Mouse (Mus musculus) adrenal gland, adult 18-20 months (tissue): Measurements from ENCODE around the gene Dpf2. TPM values are rescaled to one million over a fixed set of nuclear protein-coding genes. Genes with fewer than 3 reads are reported as not detected.

ENCODE experiments used
- DNase-seq, 2 experiments: peaks; one replicate each; pipeline ENCODE4 v3.0.0; 2021 to 2022; ENCODE audit warnings: low spot score in 2 of 2
- total RNA-seq, 2 experiments: library from RNA; stranded (reverse); gene quantifications; 1 replicate in 1 of 2; 2 replicates in 1 of 2; pipeline ENCODE4 v1.2.3; 2021

The Dpf2 gene
- total RNA-seq, 2 experiments from 2014 or later = 111 to 129 TPM

- DNase-seq = no peak
Observed at GRCm38 (mm10) chr19:5937095-5937835, 24.5 kb upstream of the Dpf2 start.

DNA sequence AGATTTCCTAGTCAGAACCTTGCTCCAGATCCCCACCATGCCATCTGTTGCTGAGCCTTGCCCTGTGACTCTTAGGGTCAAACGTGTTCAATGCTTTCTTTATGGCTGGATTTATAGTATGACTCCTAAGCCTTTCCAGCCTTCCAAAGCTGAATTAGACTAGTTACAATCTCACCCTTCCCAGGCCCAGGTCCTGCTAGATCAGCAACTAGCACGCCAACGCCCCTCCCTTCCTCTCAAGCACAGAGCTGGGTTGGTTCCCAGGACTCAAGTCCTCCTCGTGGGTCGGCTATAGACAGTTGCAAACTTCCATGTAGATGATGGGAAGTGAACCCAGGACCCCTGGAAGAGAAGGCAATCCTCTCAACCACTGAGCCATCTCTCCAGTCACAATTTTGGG lies 22.9 kb upstream of the Dpf2 start:
- DNase-seq = no peak

- peak in 1 of 2 experiments; percentile 37 for DNase-seq
Observed at GRCm38 (mm10) chr19:5935266-5935665, 22.5 kb upstream of the Dpf2 start.

GRCm38 (mm10) chr19:5929634-5930596 lies 17.1 kb upstream of the Dpf2 start:
- peak in 1 of 2 experiments; percentile 60 for DNase-seq

DNA sequence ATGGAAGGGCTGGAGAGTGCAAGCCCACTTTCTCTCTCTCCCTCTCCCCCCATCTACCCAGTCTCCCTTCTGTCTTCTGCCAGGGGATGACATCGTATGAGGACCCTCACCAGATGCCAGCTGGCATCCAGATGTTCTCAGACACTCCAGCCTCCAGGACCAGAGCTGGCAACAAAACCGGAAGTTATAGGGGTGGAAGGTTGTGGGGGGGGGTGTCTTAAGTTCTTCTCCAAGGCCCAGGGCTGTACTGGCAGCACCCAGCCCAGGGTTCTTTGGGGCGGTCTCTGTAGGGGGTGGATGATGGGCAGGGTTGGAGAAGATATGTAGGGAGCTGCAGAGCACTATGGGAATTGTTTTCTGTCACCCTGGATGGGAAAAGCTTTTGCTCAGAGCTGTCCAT lies 15.7 kb upstream of the Dpf2 start:
- DNase-seq = no peak

- DNase-seq = no peak
Observed at GRCm38 (mm10) chr19:5928104-5928503, 15.3 kb upstream of the Dpf2 start.

DNA sequence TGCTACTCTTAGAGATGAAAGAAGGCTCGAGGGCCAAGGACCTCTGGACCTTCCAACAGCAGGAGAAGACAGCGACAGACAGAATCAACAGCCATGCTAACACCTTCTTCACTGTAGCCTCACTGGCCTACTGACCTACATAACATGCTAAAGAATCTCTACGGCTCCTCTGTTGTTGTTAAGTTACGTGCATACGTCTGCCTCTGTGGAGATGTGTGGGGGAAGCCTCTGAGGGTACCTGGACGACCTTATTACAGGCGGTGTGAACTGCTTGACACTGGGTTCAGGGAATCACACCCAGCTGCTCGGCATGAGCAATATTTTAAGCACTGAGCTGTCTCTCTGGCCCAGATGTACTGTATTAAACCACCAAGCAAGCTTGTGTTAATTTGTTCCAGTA lies 14.7 kb upstream of the Dpf2 start:
- no peak for DNase-seq

- no peak for DNase-seq
Observed at GRCm38 (mm10) chr19:5927026-5927425, 14.2 kb upstream of the Dpf2 start.

DNA sequence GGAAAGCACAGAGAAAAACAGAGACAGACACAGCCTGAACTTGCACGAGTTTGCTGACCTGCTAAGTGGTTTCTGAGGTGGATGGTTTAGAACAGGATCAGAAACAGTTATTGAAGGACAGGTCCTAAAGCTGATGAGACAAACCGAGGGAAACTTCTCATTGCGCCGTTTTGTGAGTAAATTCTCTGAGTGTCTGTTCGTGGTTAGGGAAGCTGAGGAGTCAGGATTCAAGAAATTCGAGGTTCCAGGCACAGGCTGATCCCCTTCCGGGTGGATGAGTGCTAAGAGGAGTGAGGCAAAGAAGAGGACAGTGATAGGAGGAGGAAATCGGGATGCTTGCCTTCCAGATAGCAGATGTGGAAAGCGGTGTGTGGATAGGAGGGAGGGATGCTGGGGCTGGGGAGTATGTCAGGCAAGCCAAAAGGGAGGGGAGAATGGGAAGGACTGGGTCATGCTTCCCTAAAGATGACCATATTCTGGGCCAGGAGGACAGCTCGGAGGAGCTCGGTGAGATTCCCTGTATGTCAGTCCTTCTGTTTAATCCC lies 12.6 kb upstream of the Dpf2 start:
- no peak for DNase-seq

- peak; percentile 94 to 95 for DNase-seq
Observed at GRCm38 (mm10) chr19:5924713-5925093, 11.9 kb upstream of the Dpf2 start, which contains the start of gene Cdc42ep2. Gene Cdc42ep2 (minus strand): TSS chr19:5924816.

DNA sequence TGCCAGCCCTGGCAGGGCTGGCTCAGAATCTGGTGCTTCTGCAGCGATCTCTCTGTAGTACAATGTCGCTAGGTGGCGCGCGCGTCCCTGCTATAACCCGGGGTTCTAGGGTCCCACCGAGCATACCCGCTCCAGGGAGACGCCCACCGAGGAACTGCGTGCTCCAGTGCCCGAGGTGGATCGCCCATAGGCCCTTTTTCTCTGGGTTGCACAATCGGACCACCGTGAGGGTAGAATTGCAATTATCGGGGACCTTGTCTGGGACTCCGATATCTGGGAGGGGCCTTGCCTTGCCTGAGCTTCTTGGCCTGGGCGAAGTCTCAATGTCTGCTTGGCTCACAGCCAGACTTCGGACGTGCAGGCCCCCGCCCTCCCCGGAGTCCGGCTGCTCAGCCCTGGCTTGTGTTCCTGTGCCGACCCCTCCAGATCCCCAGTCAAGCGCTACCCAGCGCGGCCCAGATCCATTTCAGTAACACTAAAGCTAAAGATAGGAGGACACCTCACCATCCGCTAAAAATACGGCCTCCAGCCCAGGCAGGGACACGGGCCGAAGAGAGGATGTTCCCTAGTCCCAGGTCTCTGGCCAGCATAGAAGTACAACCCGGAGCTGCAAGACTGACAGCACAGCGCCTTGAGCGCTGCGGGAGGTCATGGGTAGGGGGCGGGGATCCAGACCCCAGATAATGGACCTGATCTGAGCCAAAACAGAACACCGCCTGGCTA lies 11.3 kb upstream of the Dpf2 start:
- DNase-seq = peak; percentile 85 to 94

GRCm38 (mm10) chr19:5922963-5923362 lies 10.2 kb upstream of the Dpf2 start:
- no peak for DNase-seq

GRCm38 (mm10) chr19:5922119-5922942 lies 9.5 kb upstream of the Dpf2 start:
- no peak for DNase-seq

DNA sequence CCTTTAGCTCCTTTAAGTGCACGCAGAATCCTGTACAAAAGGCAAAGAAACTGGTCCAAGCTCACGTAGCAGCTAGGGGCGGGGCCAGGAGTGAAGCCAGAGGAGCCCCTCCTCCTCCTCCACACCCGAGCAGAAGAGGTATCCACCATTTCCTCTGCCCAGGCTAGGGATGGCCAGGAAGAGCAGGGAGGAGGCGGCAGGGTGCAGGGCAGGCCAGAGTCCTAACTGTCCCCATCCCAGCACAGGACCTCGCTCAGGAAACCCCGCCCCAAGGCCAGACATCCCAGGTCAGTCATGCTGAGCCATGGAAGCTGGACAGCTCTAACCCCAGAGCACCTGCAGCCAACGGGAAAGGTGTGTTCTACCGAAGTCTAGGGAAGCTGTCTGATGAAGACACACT lies 8.9 kb upstream of the Dpf2 start:
- DNase-seq = no peak

GRCm38 (mm10) chr19:5912103-5913006 lies 455 bp downstream of the Dpf2 start:
- DNase-seq = peak; percentile 97 to 98

DNA sequence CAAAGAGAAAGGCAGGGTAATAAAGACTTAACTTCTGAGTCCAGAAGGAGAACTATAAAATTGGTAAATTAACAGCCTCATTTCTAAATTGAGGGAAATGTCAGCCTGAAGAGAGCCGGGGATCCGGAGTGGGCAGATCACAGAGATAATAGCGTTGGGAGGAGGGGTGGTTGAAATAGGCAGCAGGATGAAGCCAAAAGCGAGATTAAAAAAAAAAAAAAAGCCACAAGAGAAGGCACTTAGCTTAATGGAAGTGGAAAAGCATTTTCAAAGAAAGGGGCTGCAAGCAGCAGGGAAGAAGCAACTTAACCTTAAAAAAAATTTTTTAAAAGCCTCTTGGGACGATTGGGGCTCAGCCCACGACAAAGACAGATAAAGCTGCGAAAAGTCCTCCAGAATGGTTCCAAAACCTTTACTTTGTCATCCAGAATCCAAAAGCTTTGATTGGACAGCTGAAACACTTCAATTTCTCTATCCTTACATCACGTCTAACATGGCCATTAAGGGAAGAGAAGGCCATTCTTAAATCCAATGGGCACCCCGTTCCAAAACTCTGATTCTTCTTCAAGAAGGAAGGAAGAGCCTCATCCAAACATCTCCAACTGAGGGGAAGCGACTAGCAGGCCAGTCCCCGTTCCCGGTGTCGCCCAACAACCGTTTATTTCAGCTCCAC lies 1.2 kb downstream of the Dpf2 start:
- DNase-seq = no peak

- no peak for DNase-seq
Observed at GRCm38 (mm10) chr19:5910221-5910620, 2.6 kb downstream of the Dpf2 start.

DNA sequence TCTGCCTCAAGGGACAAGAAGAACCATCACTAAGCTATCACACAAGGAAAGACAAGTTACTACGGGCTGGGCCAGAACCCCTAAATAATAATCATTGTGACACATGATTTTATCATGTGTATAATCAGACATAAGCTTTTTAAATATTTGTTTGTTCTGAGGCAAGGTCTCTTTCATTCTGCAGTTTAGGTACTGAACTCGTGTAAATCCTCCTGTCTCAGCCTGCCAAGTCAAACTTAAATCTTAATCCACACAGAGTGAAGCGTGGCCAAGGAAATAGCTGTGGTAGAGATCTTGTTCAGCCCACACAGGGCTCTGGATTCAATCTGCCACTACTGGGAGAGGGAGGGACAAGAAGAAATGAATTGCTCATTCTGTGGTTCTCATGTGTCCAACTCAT lies 5.5 kb downstream of the Dpf2 start:
- no peak for DNase-seq
